Mouse (Mus musculus) E14TG2a.4 (cell line): ENCODE data around the gene Slc25a5.
A peak's percentile ranks its signal among the peaks of the same experiment; 100 is the strongest.

Experiments used
- H3K27me3 ChIP-seq: 2 replicates; pipeline ENCODE4 v1.6.1; 2014; ENCODE audit warnings: low read length, control low read depth; ENCODE audit not compliant: insufficient read depth
- H3K36me3 ChIP-seq: 2 replicates; pipeline ENCODE4 v1.6.1; 2014; ENCODE audit warnings: low read length, control low read depth; ENCODE audit not compliant: insufficient read depth
- H3K4me1 ChIP-seq: replicated peaks from 2 replicates; pipeline ENCODE4 v1.6.1; 2014; ENCODE audit warnings: low read depth, low read length, control low read depth
- H3K4me3 ChIP-seq: replicated peaks from 2 replicates; pipeline ENCODE4 v1.5.1; 2014; ENCODE audit warnings: mild to moderate bottlenecking, low read length
- H3K9me3 ChIP-seq: 2 replicates; pipeline ENCODE4 v1.6.1; 2014; ENCODE audit warnings: low read length, control low read depth
- CTCF ChIP-seq: conservative IDR thresholded peaks from 2 replicates; pipeline ENCODE4 v1.5.1; 2014; ENCODE audit warnings: low read length
- NANOG ChIP-seq: IDR thresholded peaks from 2 replicates; pipeline ENCODE4 v1.6.1; 2014; ENCODE audit warnings: borderline replicate concordance, low read length, mixed read lengths
- POU5F1 ChIP-seq: IDR thresholded peaks from 2 replicates; pipeline ENCODE4 v1.6.1; 2014; ENCODE audit warnings: low read length, borderline replicate concordance

The Slc25a5 gene

DNA sequence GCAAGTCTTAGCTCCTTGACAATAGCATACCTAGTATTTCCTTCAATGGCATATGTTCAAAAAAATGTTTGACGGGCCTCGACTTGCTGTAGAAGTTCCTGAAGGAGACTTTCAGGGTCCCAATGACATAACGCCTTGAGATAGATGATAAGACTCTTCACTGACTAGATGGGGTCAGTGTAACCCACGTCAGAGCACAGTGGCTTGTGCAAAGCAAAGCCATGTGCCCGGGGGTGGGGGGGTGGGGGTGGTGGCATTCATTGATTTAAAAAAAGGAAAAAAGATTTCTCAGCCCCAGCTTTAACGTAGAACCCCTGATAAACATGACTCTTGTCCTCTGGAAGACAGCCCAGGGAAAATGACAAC is 12.8 kb downstream of the Slc25a5 start:
- no peaks in the 10 kb centered on the region for H3K9me3 ChIP-seq
- peak overlapping the region; percentile 39; the same call in 1 of the 2 replicates for H3K4me3 ChIP-seq
- H3K27me3 ChIP-seq: no peaks in the 10 kb centered on the region
- H3K4me1 ChIP-seq: peaks cover 71% of the 10 kb centered on the region
- no peaks in the 10 kb centered on the region for H3K36me3 ChIP-seq
- TF ChIP-seq POU5F1 (no peak), CTCF (no peak), NANOG (no peak)

DNA sequence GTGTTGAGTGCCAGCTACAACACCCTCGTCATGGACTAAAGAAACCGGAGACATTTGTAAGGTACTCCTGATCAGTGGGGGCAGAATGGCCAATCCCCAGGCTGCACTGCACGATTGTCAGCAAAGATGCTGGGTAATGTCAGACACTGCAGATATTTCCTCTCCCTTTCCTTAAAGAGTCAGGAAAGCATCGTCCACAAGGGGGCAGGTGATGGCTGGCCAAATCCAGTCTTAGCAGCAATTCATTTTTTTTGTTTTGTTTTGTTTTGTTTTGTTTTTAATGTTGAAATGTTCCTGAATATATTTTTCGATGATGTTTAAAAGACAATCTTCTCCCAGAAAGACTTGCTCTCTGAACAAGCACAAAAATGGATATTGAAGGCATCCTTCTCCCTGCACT is 15.9 kb downstream of the Slc25a5 start:
- Histone ChIP-seq H3K27me3 (no peaks in the 10 kb centered on the region), H3K4me3 (no peak overlapping the region), H3K9me3 (no peaks in the 10 kb centered on the region), H3K36me3 (peaks cover 4% of the 10 kb centered on the region; the same call in 1 of the 2 replicates), H3K4me1 (peaks cover 68% of the 10 kb centered on the region)
- TF ChIP-seq NANOG: no peak
- TF ChIP-seq CTCF: peak; percentile 26; the same call in 1 of the 2 replicates

GRCm38 (mm10) chrX:36814161-36814836 is 18.8 kb downstream of the Slc25a5 start:
- Histone ChIP-seq H3K36me3 (peaks cover 4% of the 10 kb centered on the region; the same call in 1 of the 2 replicates), H3K27me3 (no peaks in the 10 kb centered on the region), H3K4me3 (no peak overlapping the region; the same call in 1 of the 2 replicates), H3K4me1 (peaks cover 69% of the 10 kb centered on the region), H3K9me3 (no peaks in the 10 kb centered on the region)
- TF ChIP-seq NANOG: no peak
- no peak for TF ChIP-seq POU5F1
- TF ChIP-seq CTCF: no peak

DNA sequence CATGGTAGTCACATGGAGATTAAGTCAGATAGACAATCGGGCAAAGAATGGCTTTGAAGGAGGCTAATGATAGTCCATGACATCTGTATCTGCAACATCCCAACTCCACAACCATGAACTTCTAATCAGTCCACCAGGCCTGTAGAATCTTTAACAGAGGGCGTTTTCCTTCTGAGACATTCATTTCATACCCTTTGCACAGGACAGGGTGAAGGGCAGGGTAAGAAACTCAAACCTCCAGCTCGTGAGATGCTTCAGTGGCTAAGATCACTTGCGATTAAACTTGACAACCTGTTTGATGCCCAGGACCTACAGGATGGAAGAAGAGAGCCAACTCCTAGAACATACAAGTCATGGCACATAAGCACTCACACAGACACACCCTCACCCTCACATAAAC is 19.6 kb downstream of the Slc25a5 start:
- Histone ChIP-seq H3K27me3 (no peaks in the 10 kb centered on the region), H3K9me3 (no peaks in the 10 kb centered on the region), H3K4me1 (peaks cover 71% of the 10 kb centered on the region), H3K4me3 (peak overlapping the region; percentile 72), H3K36me3 (peaks cover 4% of the 10 kb centered on the region; the same call in 1 of the 2 replicates)
- no peak for TF ChIP-seq NANOG
- TF ChIP-seq CTCF: no peak
- TF ChIP-seq POU5F1: no peak

GRCm38 (mm10) chrX:36815439-36815838 is 20.0 kb downstream of the Slc25a5 start:
- Histone ChIP-seq H3K4me3 (peak overlapping the region; percentile 72), H3K27me3 (no peaks in the 10 kb centered on the region), H3K36me3 (peaks cover 4% of the 10 kb centered on the region; the same call in 1 of the 2 replicates), H3K4me1 (peaks cover 70% of the 10 kb centered on the region), H3K9me3 (no peaks in the 10 kb centered on the region)
- TF ChIP-seq CTCF (no peak), POU5F1 (no peak), NANOG (no peak)

DNA sequence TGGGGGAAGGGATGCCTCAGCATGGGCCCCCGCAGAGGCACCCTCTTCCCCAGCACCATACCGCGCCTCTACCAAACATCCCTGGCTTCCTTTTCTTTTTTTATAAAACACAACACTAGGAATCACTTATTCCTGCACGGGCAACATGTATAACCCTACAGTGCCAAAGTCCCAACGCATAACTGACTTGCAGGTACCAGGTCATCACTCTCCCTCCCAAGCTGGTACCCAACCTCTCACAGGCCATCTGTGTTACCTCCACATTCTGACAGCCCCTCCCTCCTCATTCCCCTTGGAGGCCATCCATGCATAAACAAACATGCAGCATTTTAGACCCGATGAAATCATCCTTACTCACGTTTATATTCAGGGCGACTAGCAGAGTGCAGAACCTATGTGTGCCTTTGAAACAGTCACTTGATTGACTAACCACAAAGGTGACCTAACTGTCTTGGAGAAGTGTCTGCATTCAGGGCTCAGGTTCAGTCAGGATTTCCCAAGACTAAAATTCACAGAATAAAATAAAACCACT is 21.0 kb downstream of the Slc25a5 start:
- Histone ChIP-seq H3K36me3 (peaks cover 4% of the 10 kb centered on the region; the same call in 1 of the 2 replicates), H3K9me3 (no peaks in the 10 kb centered on the region), H3K4me1 (peaks cover 61% of the 10 kb centered on the region), H3K4me3 (peak overlapping the region; percentile 72), H3K27me3 (no peaks in the 10 kb centered on the region)
- TF ChIP-seq NANOG: no peak
- no peak for TF ChIP-seq POU5F1
- no peak for TF ChIP-seq CTCF

GRCm38 (mm10) chrX:36816953-36817441 is 21.5 kb downstream of the Slc25a5 start:
- Histone ChIP-seq H3K4me1 (peaks cover 56% of the 10 kb centered on the region), H3K9me3 (no peaks in the 10 kb centered on the region), H3K27me3 (no peaks in the 10 kb centered on the region), H3K4me3 (peak overlapping the region; percentile 72), H3K36me3 (peaks cover 4% of the 10 kb centered on the region; the same call in 1 of the 2 replicates)
- TF ChIP-seq NANOG (no peak), CTCF (no peak), POU5F1 (no peak)

DNA sequence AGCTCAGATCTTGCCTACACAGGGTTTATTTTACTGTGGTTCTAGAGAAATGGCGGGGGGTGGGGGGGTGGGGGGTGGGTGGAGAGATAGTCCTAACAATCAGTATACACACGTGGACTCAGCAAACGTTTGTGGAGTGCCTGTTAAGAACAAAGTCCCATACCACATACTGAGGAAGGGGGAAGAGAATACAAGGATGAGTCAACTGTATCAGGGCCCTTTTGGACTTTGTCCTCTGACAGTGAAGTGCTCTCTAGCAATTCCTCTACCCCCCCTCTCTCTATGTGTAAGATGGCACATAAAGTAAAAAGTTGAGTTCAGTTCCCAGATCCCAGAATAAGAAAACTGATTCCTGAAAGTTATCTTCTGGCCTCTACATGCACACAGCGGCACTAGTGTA is 24.1 kb downstream of the Slc25a5 start:
- Histone ChIP-seq H3K27me3 (no peaks in the 10 kb centered on the region), H3K9me3 (no peaks in the 10 kb centered on the region), H3K36me3 (no peaks in the 10 kb centered on the region), H3K4me3 (no peak overlapping the region), H3K4me1 (peaks cover 44% of the 10 kb centered on the region)
- TF ChIP-seq CTCF (no peak), POU5F1 (no peak), NANOG (no peak)

DNA sequence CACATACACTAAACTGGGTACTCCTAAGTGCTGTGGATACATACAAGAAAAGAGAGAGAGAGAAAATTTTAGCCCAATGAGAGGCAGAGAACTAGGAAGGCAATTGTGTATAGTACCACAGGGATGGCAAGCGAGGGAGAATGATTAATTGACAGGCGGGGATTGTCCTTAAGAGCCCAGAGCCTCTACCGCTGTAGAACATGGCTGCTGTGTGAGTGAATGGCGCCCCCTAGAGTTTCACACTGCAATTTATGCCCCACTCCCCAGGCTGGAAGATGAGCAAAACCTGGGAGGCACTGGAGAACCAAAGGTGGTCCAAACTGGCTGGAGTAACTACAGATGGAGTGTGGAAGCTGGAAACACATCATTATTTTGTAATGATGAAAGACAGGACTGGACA is 24.8 kb downstream of the Slc25a5 start:
- Histone ChIP-seq H3K36me3 (0 out of 2 replicates have a peak, but pooled peaks cover 3% of the 10 kb centered on the region), H3K4me1 (peaks cover 44% of the 10 kb centered on the region), H3K9me3 (no peaks in the 10 kb centered on the region), H3K27me3 (no peaks in the 10 kb centered on the region), H3K4me3 (no peak overlapping the region)
- TF ChIP-seq CTCF (peak; percentile 66), NANOG (no peak)
